Mouse (Mus musculus) right cerebral cortex, postnatal 4 days (tissue): ENCODE measurements at regions not wholly inside any gene's neighbourhood (a gene's known extent, or its start where the extent isn't known, plus 50 kb on each side); places are given as distances from the start of the nearest gene placed in this dataset.

Experiments
- DNase-seq: peaks from one replicate; pipeline ENCODE4 v3.0.0-alpha.2; 2022

GRCm38 (mm10) chr13:72691783-72692729 is 63.4 kb downstream of the Irx2 start:
- no peak for DNase-seq

- no peak for DNase-seq
These were observed 78.8 kb downstream of the Irx2 start for GRCm38 (mm10) chr13:72707469-72707868.

GRCm38 (mm10) chr13:72708728-72709127 is 80.1 kb downstream of the Irx2 start:
- no peak for DNase-seq

- no peak for DNase-seq
These were observed 81.4 kb downstream of the Irx2 start for GRCm38 (mm10) chr13:72710051-72710450.

GRCm38 (mm10) chr13:72711136-72711535 is 82.5 kb downstream of the Irx2 start:
- DNase-seq = no peak

GRCm38 (mm10) chr13:72711842-72712330 is 83.3 kb downstream of the Irx2 start:
- DNase-seq = no peak

GRCm38 (mm10) chr13:72714793-72715192 is 86.2 kb downstream of the Irx2 start:
- no peak for DNase-seq

GRCm38 (mm10) chr13:72715959-72716680 is 87.5 kb downstream of the Irx2 start:
- DNase-seq = no peak

- no peak for DNase-seq
These were observed 98.5 kb downstream of the Irx2 start for GRCm38 (mm10) chr13:72727126-72727525.

- no peak for DNase-seq
These were observed 107.3 kb downstream of the Irx2 start for GRCm38 (mm10) chr13:72735916-72736315.

- no peak for DNase-seq
These were observed 108.4 kb downstream of the Irx2 start for GRCm38 (mm10) chr13:72736992-72737391.

- no peak for DNase-seq
These were observed 118.6 kb downstream of the Irx2 start for GRCm38 (mm10) chr13:72747187-72747586.

- no peak for DNase-seq
These were observed 126.4 kb downstream of the Irx2 start for GRCm38 (mm10) chr13:72755036-72755435.

GRCm38 (mm10) chr13:72762481-72762880 is 133.9 kb downstream of the Irx2 start:
- DNase-seq = no peak

- DNase-seq = no peak
These were observed 134.7 kb downstream of the Irx2 start for GRCm38 (mm10) chr13:72763337-72763736.

- DNase-seq = no peak
These were observed 138.7 kb downstream of the Irx2 start for GRCm38 (mm10) chr13:72767306-72767705.

- peak; percentile 29 for DNase-seq
These were observed 140.5 kb downstream of the Irx2 start for GRCm38 (mm10) chr13:72769007-72769595.

GRCm38 (mm10) chr13:72783026-72783726 is 154.6 kb downstream of the Irx2 start:
- no peak for DNase-seq

GRCm38 (mm10) chr13:72783727-72784070 is 155.1 kb downstream of the Irx2 start:
- DNase-seq = no peak

GRCm38 (mm10) chr13:72792695-72793094 is 164.1 kb downstream of the Irx2 start:
- no peak for DNase-seq

GRCm38 (mm10) chr13:72800021-72800420 is 171.4 kb downstream of the Irx2 start:
- no peak for DNase-seq

GRCm38 (mm10) chr13:72800546-72800945 is 171.9 kb downstream of the Irx2 start:
- DNase-seq = no peak

GRCm38 (mm10) chr13:72803374-72803773 is 174.8 kb downstream of the Irx2 start:
- no peak for DNase-seq
